Mouse (Mus musculus): Measurements from ENCODE around the gene Pnlip. TPM values are rescaled to one million over a fixed set of nuclear protein-coding genes. Genes with fewer than 3 reads are reported as not detected.

Pnlip gene
- polyA plus RNA-seq (2015; fragmentation: Nextera tagmentation; extraction: Ambion mirVana) = not detected in 2 replicates

- H3K9ac ChIP-seq = no peak within 1 kb of the TSS
- no peak within 1 kb of the TSS for H3K27ac ChIP-seq (replicated peaks)
- no peaks in the 10 kb centered on the region for H3K27me3 ChIP-seq
- ATAC-seq (ENCODE audit: insufficient number of reproducible peaks, low FRiP score, low TSS enrichment, low read depth) = no peak
- H3K4me1 ChIP-seq = no peaks in the 10 kb centered on the region
- H3K36me3 ChIP-seq = no peaks in the 10 kb centered on the region
- H3K9me3 ChIP-seq (replicated peaks) = no peaks in the 10 kb centered on the region
- no peak within 1 kb of the TSS for H3K4me3 ChIP-seq (replicated peaks)
- H3K4me2 ChIP-seq (replicated peaks) = no peak within 1 kb of the TSS
- WGBS = 81% methylated on average over 5 of the region's 5 CpGs
Measured at GRCm38 (mm10) chr19:58652198-58652597, at the start of gene Pnlip. Gene Pnlip, plus strand, starts transcription at chr19:58652498.

GRCm38 (mm10) chr19:58609716-58610115 is 42.6 kb upstream of the Pnlip start:
- Histone ChIP-seq H3K27me3 (no peaks in the 10 kb centered on the region), H3K4me3 (replicated peaks) (no peak overlapping the region), H3K36me3 (no peaks in the 10 kb centered on the region), H3K9ac (no peak overlapping the region), H3K9me3 (replicated peaks) (no peaks in the 10 kb centered on the region), H3K4me2 (replicated peaks) (no peak overlapping the region), H3K4me1 (no peaks in the 10 kb centered on the region), H3K27ac (replicated peaks) (no peak overlapping the region)
- ATAC-seq (ENCODE audit: insufficient number of reproducible peaks, low FRiP score, low TSS enrichment, low read depth) = no peak
- 57% methylated on average over 1 of the region's 1 CpGs for WGBS

GRCm38 (mm10) chr19:58612745-58613144 is 39.6 kb upstream of the Pnlip start:
- no peak for ATAC-seq (ENCODE audit: insufficient number of reproducible peaks, low FRiP score, low TSS enrichment, low read depth)
- H3K27me3 ChIP-seq = no peaks in the 10 kb centered on the region
- H3K27ac ChIP-seq (replicated peaks) = no peak overlapping the region
- H3K4me2 ChIP-seq (replicated peaks) = no peak overlapping the region
- H3K9ac ChIP-seq = no peak overlapping the region
- H3K4me1 ChIP-seq = no peaks in the 10 kb centered on the region
- H3K36me3 ChIP-seq = no peaks in the 10 kb centered on the region
- no peaks in the 10 kb centered on the region for H3K9me3 ChIP-seq (replicated peaks)
- 74% methylated on average over 3 of the region's 3 CpGs for WGBS
- no peak overlapping the region for H3K4me3 ChIP-seq (replicated peaks)

GRCm38 (mm10) chr19:58616606-58617005 is 35.7 kb upstream of the Pnlip start:
- ATAC-seq (ENCODE audit: insufficient number of reproducible peaks, low FRiP score, low TSS enrichment, low read depth) = no peak
- H3K4me3 ChIP-seq (replicated peaks) = no peak overlapping the region
- 77% methylated on average over 7 of the region's 7 CpGs for WGBS
- no peak overlapping the region for H3K27ac ChIP-seq (replicated peaks)
- no peaks in the 10 kb centered on the region for H3K27me3 ChIP-seq
- peaks cover 4% of the 10 kb centered on the region; the same call in 1 of the 2 replicates for H3K4me1 ChIP-seq
- no peaks in the 10 kb centered on the region for H3K36me3 ChIP-seq
- no peak overlapping the region for H3K9ac ChIP-seq
- H3K9me3 ChIP-seq (replicated peaks) = no peaks in the 10 kb centered on the region
- no peak overlapping the region for H3K4me2 ChIP-seq (replicated peaks)

GRCm38 (mm10) chr19:58620661-58621060 is 31.6 kb upstream of the Pnlip start:
- Histone ChIP-seq H3K27me3 (no peaks in the 10 kb centered on the region), H3K27ac (replicated peaks) (0 out of 2 replicates have a peak overlapping the region, but pooled peaks have one; percentile 7), H3K4me2 (replicated peaks) (no peak overlapping the region), H3K36me3 (no peaks in the 10 kb centered on the region), H3K9ac (no peak overlapping the region), H3K9me3 (replicated peaks) (no peaks in the 10 kb centered on the region), H3K4me1 (peaks cover 4% of the 10 kb centered on the region; the same call in 1 of the 2 replicates), H3K4me3 (replicated peaks) (no peak overlapping the region)
- ATAC-seq (ENCODE audit: insufficient number of reproducible peaks, low FRiP score, low TSS enrichment, low read depth) = no peak
- 60% methylated on average over 3 of the region's 3 CpGs for WGBS

GRCm38 (mm10) chr19:58621646-58622045 is 30.7 kb upstream of the Pnlip start:
- Histone ChIP-seq H3K27me3 (no peaks in the 10 kb centered on the region), H3K4me1 (peaks cover 4% of the 10 kb centered on the region; the same call in 1 of the 2 replicates), H3K9ac (no peak overlapping the region), H3K4me3 (replicated peaks) (no peak overlapping the region), H3K4me2 (replicated peaks) (no peak overlapping the region), H3K36me3 (no peaks in the 10 kb centered on the region), H3K9me3 (replicated peaks) (no peaks in the 10 kb centered on the region), H3K27ac (replicated peaks) (no peak overlapping the region)
- 39% methylated on average over 1 of the region's 1 CpGs for WGBS
- ATAC-seq (ENCODE audit: insufficient number of reproducible peaks, low FRiP score, low TSS enrichment, low read depth) = no peak

- WGBS = 71% methylated on average over 4 of the region's 4 CpGs
- Histone ChIP-seq H3K4me2 (replicated peaks) (no peak overlapping the region), H3K4me1 (peaks cover 7% of the 10 kb centered on the region; the same call in 1 of the 2 replicates), H3K9ac (no peak overlapping the region), H3K4me3 (replicated peaks) (no peak overlapping the region), H3K27ac (replicated peaks) (peak overlapping the region; percentile 69; the same call in 1 of the 2 replicates), H3K36me3 (no peaks in the 10 kb centered on the region), H3K27me3 (no peaks in the 10 kb centered on the region), H3K9me3 (replicated peaks) (no peaks in the 10 kb centered on the region)
- no peak for ATAC-seq (ENCODE audit: insufficient number of reproducible peaks, low FRiP score, low TSS enrichment, low read depth)
Measured at GRCm38 (mm10) chr19:58624799-58625198, 27.5 kb upstream of the Pnlip start.

- H3K4me1 ChIP-seq = peaks cover 3% of the 10 kb centered on the region; the same call in 1 of the 2 replicates
- ATAC-seq (ENCODE audit: insufficient number of reproducible peaks, low FRiP score, low TSS enrichment, low read depth) = peak; percentile 60; the same call in 1 of the 2 replicates
- no peak overlapping the region for H3K4me3 ChIP-seq (replicated peaks)
- H3K36me3 ChIP-seq = no peaks in the 10 kb centered on the region
- peak overlapping the region; percentile 69; the same call in 1 of the 2 replicates for H3K27ac ChIP-seq (replicated peaks)
- 48% methylated on average over 9 of the region's 9 CpGs for WGBS
- H3K9ac ChIP-seq = no peak overlapping the region
- no peak overlapping the region for H3K4me2 ChIP-seq (replicated peaks)
- no peaks in the 10 kb centered on the region for H3K27me3 ChIP-seq
- H3K9me3 ChIP-seq (replicated peaks) = no peaks in the 10 kb centered on the region
Measured at GRCm38 (mm10) chr19:58625254-58625947, 26.9 kb upstream of the Pnlip start.

GRCm38 (mm10) chr19:58627406-58628337 is 24.6 kb upstream of the Pnlip start:
- H3K27ac ChIP-seq (replicated peaks) = no peak overlapping the region
- H3K9me3 ChIP-seq (replicated peaks) = no peaks in the 10 kb centered on the region
- H3K27me3 ChIP-seq = no peaks in the 10 kb centered on the region
- no peaks in the 10 kb centered on the region for H3K36me3 ChIP-seq
- WGBS = 32% methylated on average over 22 of the region's 22 CpGs
- ATAC-seq (ENCODE audit: insufficient number of reproducible peaks, low FRiP score, low TSS enrichment, low read depth) = no peak
- peaks cover 3% of the 10 kb centered on the region; the same call in 1 of the 2 replicates for H3K4me1 ChIP-seq
- no peak overlapping the region for H3K9ac ChIP-seq
- 0 out of 2 replicates have a peak overlapping the region, but pooled peaks have one; percentile 21 for H3K4me2 ChIP-seq (replicated peaks)
- H3K4me3 ChIP-seq (replicated peaks) = no peak overlapping the region

GRCm38 (mm10) chr19:58629351-58629773 is 22.9 kb upstream of the Pnlip start:
- no peaks in the 10 kb centered on the region for H3K9me3 ChIP-seq (replicated peaks)
- no peaks in the 10 kb centered on the region for H3K27me3 ChIP-seq
- 80% methylated on average over 3 of the region's 3 CpGs for WGBS
- no peak for ATAC-seq (ENCODE audit: insufficient number of reproducible peaks, low FRiP score, low TSS enrichment, low read depth)
- H3K4me3 ChIP-seq (replicated peaks) = no peak overlapping the region
- H3K4me1 ChIP-seq = peaks cover 3% of the 10 kb centered on the region; the same call in 1 of the 2 replicates
- no peaks in the 10 kb centered on the region for H3K36me3 ChIP-seq
- no peak overlapping the region for H3K9ac ChIP-seq
- H3K4me2 ChIP-seq (replicated peaks) = no peak overlapping the region
- H3K27ac ChIP-seq (replicated peaks) = no peak overlapping the region

GRCm38 (mm10) chr19:58650036-58650435 is 2.3 kb upstream of the Pnlip start:
- H3K4me1 ChIP-seq = no peaks in the 10 kb centered on the region
- H3K27ac ChIP-seq (replicated peaks) = no peak overlapping the region
- no peaks in the 10 kb centered on the region for H3K9me3 ChIP-seq (replicated peaks)
- no peak overlapping the region for H3K4me3 ChIP-seq (replicated peaks)
- H3K4me2 ChIP-seq (replicated peaks) = no peak overlapping the region
- H3K36me3 ChIP-seq = no peaks in the 10 kb centered on the region
- no peaks in the 10 kb centered on the region for H3K27me3 ChIP-seq
- 75% methylated on average over 5 of the region's 5 CpGs for WGBS
- no peak overlapping the region for H3K9ac ChIP-seq
- no peak for ATAC-seq (ENCODE audit: insufficient number of reproducible peaks, low FRiP score, low TSS enrichment, low read depth)
